Mouse (Mus musculus): ENCODE data around the gene Gm10273. TPM values are rescaled to one million over a fixed set of nuclear protein-coding genes. Genes with fewer than 3 reads are reported as not detected.

The Gm10273 gene
- polyA plus RNA-seq (2017; shearing (Covaris generic)) = 109 TPM

DNA sequence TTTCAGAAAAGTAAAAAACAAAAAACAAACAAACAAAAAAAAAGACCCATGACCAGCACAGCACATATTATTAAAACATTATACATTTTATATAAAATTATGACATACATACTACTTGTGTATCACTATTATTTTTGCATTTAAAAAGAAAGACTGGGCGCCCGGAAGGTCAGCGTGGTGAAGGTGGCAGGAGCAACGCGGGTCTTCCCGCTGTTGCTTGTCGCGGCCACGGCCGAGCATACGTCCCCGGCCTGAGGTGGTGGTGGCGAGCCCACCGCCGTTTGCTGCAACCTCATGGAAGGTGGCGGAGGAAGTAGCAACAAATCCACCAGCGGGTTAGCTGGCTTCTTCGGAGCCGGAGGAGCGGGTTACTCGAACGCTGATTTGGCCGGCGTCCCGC is at the start of gene Gm10273:
Gene Gm10273, plus strand, starts transcription at position 172 of the 400 bp plus-strand sequence.

GRCm38 (mm10) chr10:59402899-59403792 is 7.7 kb downstream of the Gm10273 start, which contains the start of gene Pla2g12b:
Gene Pla2g12b (plus strand): TSS chr10:59403660.

GRCm38 (mm10) chr10:59441735-59442134 is 46.3 kb downstream of the Gm10273 start, which contains the start of gene Oit3:
Gene Oit3 (minus strand): TSS chr10:59441778.

Other genes with a start within 250 kb of the Gm10273 start
- gene Sept10, start 173.8 kb upstream of the Gm10273 start, polyA plus RNA-seq (2017; shearing (Covaris generic)) = 0.30 TPM
- 1.1 TPM for gene Sowahc, start 173.7 kb upstream of the Gm10273 start, polyA plus RNA-seq (2017; shearing (Covaris generic))
- 50.6 TPM for gene P4ha1, start 72.3 kb upstream of the Gm10273 start, polyA plus RNA-seq (2017; shearing (Covaris generic))
- not detected for gene Pla2g12b, start 8.0 kb downstream of the Gm10273 start, polyA plus RNA-seq (2017; shearing (Covaris generic))
- gene Oit3, start 46.1 kb downstream of the Gm10273 start, polyA plus RNA-seq (2017; shearing (Covaris generic)) = not detected
- not detected for gene Gm10322, start 220.4 kb downstream of the Gm10273 start, polyA plus RNA-seq (2017; shearing (Covaris generic))
- gene Mcu, start 221.1 kb downstream of the Gm10273 start, polyA plus RNA-seq (2017; shearing (Covaris generic)) = 23.2 TPM

Measured in effector memory CD4-positive, alpha-beta T cell, adult 5 months (primary cell).